In genomic region chr3:27736180-27736579, GRCm38 (mm10) we compare ENCODE assay signal across 11 mouse cellular contexts. TPM values are rescaled to one million over a fixed set of nuclear protein-coding genes. Genes with fewer than 3 reads are reported as not detected.
A peak's percentile ranks its signal among the peaks of the same experiment; 100 is the strongest.
DNase-seq lines count a peak whose midpoint lies in the region; ATAC-seq and TF ChIP-seq lines count a peak whose summit lies in the region.
"Had no signal": no experiment of that assay in that cellular context is flagged by ENCODE, and none has a peak within 500 bp of the region (broad histone marks: within the 10 kb centered on the region; RNA-seq: fewer than 3 reads in every experiment).

No protein-coding gene starts in this region.

- ATAC-seq in frontal cortex, adult (ENCODE audit: low TSS enrichment): peak; percentile 52
- peak; percentile 76 for ATAC-seq in lung, embryonic 14.5 days (ENCODE audit: insufficient read depth)
- peak; percentile 37; the same call in 1 of the 2 replicates for ATAC-seq in hindbrain, embryonic 14.5 days (ENCODE audit: low FRiP score)
- ATAC-seq in neural tube, embryonic 15.5 days (ENCODE audit: low FRiP score): 0 out of 2 replicates have a peak, but pooled peaks have one; percentile 21
- no peak for ATAC-seq in liver, postnatal 0 days
- ATAC-seq: Patski had no signal

- peak overlapping the region; percentile 77 for H3K27ac ChIP-seq in lung, embryonic 14.5 days (ENCODE audit: low read depth)
- no peak overlapping the region for H3K27ac ChIP-seq in hindbrain, embryonic 14.5 days
- no peak overlapping the region for H3K27ac ChIP-seq in neural tube, embryonic 15.5 days (replicated peaks)
- H3K27ac ChIP-seq in liver, postnatal 0 days (ENCODE audit: low read depth): no peak overlapping the region
- H3K27ac ChIP-seq: macrophage had no signal

- H3K9ac ChIP-seq in lung, embryonic 14.5 days: no peak overlapping the region
- no peak overlapping the region for H3K9ac ChIP-seq in hindbrain, embryonic 14.5 days
- H3K9ac ChIP-seq in neural tube, embryonic 15.5 days (replicated peaks): no peak overlapping the region
- no peak overlapping the region for H3K9ac ChIP-seq in liver, postnatal 0 days (replicated peaks)

- DNase-seq in frontal cortex, postnatal 36 days (ENCODE audit: low spot score in 2 of 2): no peak
- peak; percentile 39 for DNase-seq in lung, embryonic 14.5 days
- DNase-seq in lung, postnatal 14 days: no peak
- no peak for DNase-seq in hindbrain, embryonic 14.5 days (ENCODE audit: low spot score)
- DNase-seq in ovary, postnatal 36 days (ENCODE audit: low spot score): no peak
- DNase-seq in liver, postnatal 0 days: no peak
- DNase-seq: right cerebral cortex, adult 18-20 months had no signal

- no peaks in the 10 kb centered on the region for H3K9me3 ChIP-seq in lung, embryonic 14.5 days (ENCODE audit: low read depth, low read length)
- no peaks in the 10 kb centered on the region for H3K9me3 ChIP-seq in hindbrain, embryonic 14.5 days (ENCODE audit: control insufficient read depth, low read length)
- no peaks in the 10 kb centered on the region for H3K9me3 ChIP-seq in neural tube, embryonic 15.5 days (replicated peaks)
- no peaks in the 10 kb centered on the region for H3K9me3 ChIP-seq in liver, postnatal 0 days (ENCODE audit: low read length)

- TF ChIP-seq CTCF in lung, embryonic 14.5 days (IDR thresholded peaks at IDR 0.05; ENCODE audit: low read depth): no peak
- TF ChIP-seq CTCF in liver, postnatal 0 days (IDR thresholded peaks at IDR 0.05; ENCODE audit: low read depth): no peak

- H3K36me3 ChIP-seq in lung, embryonic 14.5 days (ENCODE audit: insufficient read depth): no peaks in the 10 kb centered on the region
- no peaks in the 10 kb centered on the region for H3K36me3 ChIP-seq in hindbrain, embryonic 14.5 days (replicated peaks; ENCODE audit: control insufficient read depth, insufficient read depth)
- no peaks in the 10 kb centered on the region for H3K36me3 ChIP-seq in neural tube, embryonic 15.5 days
- H3K36me3 ChIP-seq in liver, postnatal 0 days (replicated peaks; ENCODE audit: insufficient read depth, low read length): no peaks in the 10 kb centered on the region

- H3K4me2 ChIP-seq in lung, embryonic 14.5 days: peak overlapping the region; percentile 39; the same call in 1 of the 2 replicates
- peak overlapping the region; percentile 21; the same call in 1 of the 2 replicates for H3K4me2 ChIP-seq in hindbrain, embryonic 14.5 days (replicated peaks)
- no peak overlapping the region; the same call in 1 of the 2 replicates for H3K4me2 ChIP-seq in neural tube, embryonic 15.5 days
- H3K4me2 ChIP-seq in liver, postnatal 0 days (ENCODE audit: low read depth, low read length): no peak overlapping the region

- H3K4me3 ChIP-seq in lung, embryonic 14.5 days (ENCODE audit: low read depth, low read length): no peak overlapping the region
- no peak overlapping the region for H3K4me3 ChIP-seq in hindbrain, embryonic 14.5 days (replicated peaks; ENCODE audit: low read length)
- H3K4me3 ChIP-seq in neural tube, embryonic 15.5 days (replicated peaks): no peak overlapping the region
- no peak overlapping the region for H3K4me3 ChIP-seq in liver, postnatal 0 days (ENCODE audit: low read depth, low read length)

- no peak for TF ChIP-seq EP300 in liver, postnatal 0 days (IDR thresholded peaks at IDR 0.05; ENCODE audit: low read depth)

- 26% methylated on average over 9 of the region's 9 CpGs for WGBS in lung, embryonic 14.5 days
- WGBS in hindbrain, embryonic 14.5 days: 17% methylated on average over 9 of the region's 9 CpGs
- WGBS in neural tube, embryonic 15.5 days: 19% methylated on average over 9 of the region's 9 CpGs
- WGBS in liver, postnatal 0 days (ENCODE audit: insufficient replicate concordance): 64% methylated on average over 9 of the region's 9 CpGs

- H3K4me1 ChIP-seq in lung, embryonic 14.5 days (ENCODE audit: insufficient read depth): peaks cover 4% of the 10 kb centered on the region; the same call in 1 of the 2 replicates
- no peaks in the 10 kb centered on the region for H3K4me1 ChIP-seq in hindbrain, embryonic 14.5 days (replicated peaks; ENCODE audit: control insufficient read depth, insufficient read depth, low read length)
- H3K4me1 ChIP-seq in neural tube, embryonic 15.5 days: peaks cover 3% of the 10 kb centered on the region; the same call in 1 of the 2 replicates
- no peaks in the 10 kb centered on the region for H3K4me1 ChIP-seq in liver, postnatal 0 days (ENCODE audit: insufficient read depth)

- H3K27me3 ChIP-seq in lung, embryonic 14.5 days (ENCODE audit: insufficient read depth, low read length): no peaks in the 10 kb centered on the region
- no peaks in the 10 kb centered on the region for H3K27me3 ChIP-seq in hindbrain, embryonic 14.5 days (ENCODE audit: control insufficient read depth, insufficient read depth, low read length)
- H3K27me3 ChIP-seq in neural tube, embryonic 15.5 days (replicated peaks): no peaks in the 10 kb centered on the region
- no peaks in the 10 kb centered on the region for H3K27me3 ChIP-seq in liver, postnatal 0 days (ENCODE audit: insufficient read depth, low read length)
- H3K27me3 ChIP-seq: Patski had no signal

RNA-seq across cellular contexts. Expression of gene Fndc3b, which starts 25.1 kb away (rescaled TPM):
- polyA plus RNA-seq in lung, embryonic 14.5 days (2014; fragmentation: Nextera tagmentation; extraction: Ambion mirVana): 35.7 and 37.1 TPM in 2 replicates
- polyA plus RNA-seq in hindbrain, embryonic 14.5 days (2014; fragmentation: Nextera tagmentation; extraction: Ambion mirVana): 11.3 and 11.4 TPM in 2 replicates
- 8.2 and 9.9 TPM in 2 replicates for polyA plus RNA-seq in neural tube, embryonic 15.5 days (2015; fragmentation: Nextera tagmentation; extraction: Ambion mirVana)
- 12.0 and 14.9 TPM in 2 replicates for polyA plus RNA-seq in liver, postnatal 0 days (2015; fragmentation: Nextera tagmentation; extraction: Ambion mirVana)

Comparison
In these comparisons a context has a peak if more than half of its experiments do, and no peak if none do; other contexts are left out.
1. H3K4me2 ChIP-seq: peak in lung, embryonic 14.5 days (single experiment) and hindbrain, embryonic 14.5 days (single experiment); none in neural tube, embryonic 15.5 days (single experiment) and liver, postnatal 0 days (single experiment).